Mouse (Mus musculus): ENCODE data around the gene Inka1. TPM values are rescaled to one million over a fixed set of nuclear protein-coding genes. Genes with fewer than 3 reads are reported as not detected.

Inka1 gene
- total and polyA plus RNA-seq, 2 experiments, result 1.3 to 1.7 TPM

DNA sequence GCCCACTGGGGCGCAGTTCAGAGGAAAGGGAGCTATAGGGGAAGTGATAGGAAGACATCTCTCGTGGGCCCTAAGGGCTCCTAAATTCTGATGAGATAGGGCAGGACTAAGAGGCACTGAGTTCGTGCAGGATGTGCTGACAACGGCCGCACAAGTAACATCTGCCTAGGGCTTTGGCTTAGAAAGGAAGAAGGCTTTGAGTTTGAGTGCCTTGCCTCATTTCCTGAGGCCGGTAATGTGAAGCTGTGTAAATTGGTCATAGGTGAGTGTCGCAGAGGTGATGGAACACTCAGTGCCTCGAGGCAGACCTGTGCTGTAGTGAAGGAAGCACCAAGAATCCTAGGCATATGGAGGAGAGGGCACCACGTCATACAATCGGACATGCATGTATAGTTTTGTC is 19.0 kb downstream of the Inka1 start:
- no peak for DNase-seq (ENCODE audit: extremely low read depth, low read depth, low spot score)
- H3K4me1 ChIP-seq (ENCODE audit: control insufficient read depth, insufficient read depth, low read length), result no peaks in the 10 kb centered on the region
- H3K79me2 ChIP-seq (ENCODE audit: control insufficient read depth, insufficient read depth, low read length), result no peaks in the 10 kb centered on the region
- no peak overlapping the region for H3K4me3 ChIP-seq (ENCODE audit: insufficient read depth, low read depth, low read length)
- H3K27ac ChIP-seq (replicated peaks; ENCODE audit: insufficient read depth, low read depth, low read length), result no peak overlapping the region
- no peak overlapping the region for H3K9ac ChIP-seq (ENCODE audit: low read depth, low read length)
- H3K27me3 ChIP-seq (ENCODE audit: control insufficient read depth, insufficient read depth, low read length), result no peaks in the 10 kb centered on the region
- H3K36me3 ChIP-seq (ENCODE audit: control insufficient read depth, insufficient read depth, low read length), result no peaks in the 10 kb centered on the region
- TF ChIP-seq CTCF (IDR thresholded peaks at IDR 0.05; ENCODE audit: low read depth, low read length), result no peak
- TF ChIP-seq POLR2A (IDR thresholded peaks at IDR 0.05; ENCODE audit: extremely low read depth, insufficient read depth, low read length), result no peak
- WGBS, result 86% methylated on average over 10 of the region's 10 CpGs

DNA sequence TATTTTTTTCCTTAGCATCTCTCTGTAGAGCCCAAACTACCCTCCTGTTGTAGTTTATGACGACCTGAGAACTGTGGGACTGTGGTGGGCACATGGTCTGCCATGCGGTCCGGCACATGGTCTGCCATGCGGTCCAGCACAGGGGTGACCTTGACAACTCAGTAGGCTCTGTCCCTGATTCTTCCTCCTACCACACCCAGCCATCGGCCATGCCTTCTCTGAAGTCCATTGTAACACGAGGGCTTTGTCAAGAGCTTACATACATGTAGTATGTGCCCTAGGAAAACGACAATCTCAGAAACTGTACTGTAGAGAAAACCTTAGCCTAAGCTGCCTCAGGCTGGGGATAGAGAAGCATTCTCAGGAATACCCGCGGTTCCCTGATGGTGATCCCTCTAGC is 21.0 kb downstream of the Inka1 start:
- no peak overlapping the region for H3K27ac ChIP-seq (replicated peaks; ENCODE audit: insufficient read depth, low read depth, low read length)

GRCm38 (mm10) chr9:107963700-107964099 is 22.0 kb downstream of the Inka1 start:
- Histone ChIP-seq H3K27me3 (ENCODE audit: control insufficient read depth, insufficient read depth, low read length) (no peaks in the 10 kb centered on the region), H3K9ac (ENCODE audit: low read depth, low read length) (no peak overlapping the region), H3K4me3 (ENCODE audit: insufficient read depth, low read depth, low read length) (no peak overlapping the region), H3K27ac (replicated peaks; ENCODE audit: insufficient read depth, low read depth, low read length) (no peak overlapping the region), H3K4me1 (ENCODE audit: control insufficient read depth, insufficient read depth, low read length) (no peaks in the 10 kb centered on the region), H3K36me3 (ENCODE audit: control insufficient read depth, insufficient read depth, low read length) (no peaks in the 10 kb centered on the region), H3K79me2 (ENCODE audit: control insufficient read depth, insufficient read depth, low read length) (no peaks in the 10 kb centered on the region)
- WGBS, result 14% methylated on average over 5 of the region's 5 CpGs
- TF ChIP-seq CTCF (IDR thresholded peaks at IDR 0.05; ENCODE audit: low read depth, low read length) (peak; percentile 98), POLR2A (IDR thresholded peaks at IDR 0.05; ENCODE audit: extremely low read depth, insufficient read depth, low read length) (no peak)
- DNase-seq (ENCODE audit: extremely low read depth, low read depth, low spot score), result peak; percentile 65

More for the DNA sequence above, 21.0 kb downstream of the Inka1 start:
- Histone ChIP-seq H3K79me2 (ENCODE audit: control insufficient read depth, insufficient read depth, low read length) (no peaks in the 10 kb centered on the region), H3K27me3 (ENCODE audit: control insufficient read depth, insufficient read depth, low read length) (no peaks in the 10 kb centered on the region), H3K4me3 (ENCODE audit: insufficient read depth, low read depth, low read length) (no peak overlapping the region), H3K4me1 (ENCODE audit: control insufficient read depth, insufficient read depth, low read length) (no peaks in the 10 kb centered on the region), H3K9ac (ENCODE audit: low read depth, low read length) (no peak overlapping the region), H3K36me3 (ENCODE audit: control insufficient read depth, insufficient read depth, low read length) (no peaks in the 10 kb centered on the region)
- WGBS, result 94% methylated on average over 9 of the region's 9 CpGs
- TF ChIP-seq CTCF (IDR thresholded peaks at IDR 0.05; ENCODE audit: low read depth, low read length) (no peak), POLR2A (IDR thresholded peaks at IDR 0.05; ENCODE audit: extremely low read depth, insufficient read depth, low read length) (no peak)
- no peak for DNase-seq (ENCODE audit: extremely low read depth, low read depth, low spot score)

DNA sequence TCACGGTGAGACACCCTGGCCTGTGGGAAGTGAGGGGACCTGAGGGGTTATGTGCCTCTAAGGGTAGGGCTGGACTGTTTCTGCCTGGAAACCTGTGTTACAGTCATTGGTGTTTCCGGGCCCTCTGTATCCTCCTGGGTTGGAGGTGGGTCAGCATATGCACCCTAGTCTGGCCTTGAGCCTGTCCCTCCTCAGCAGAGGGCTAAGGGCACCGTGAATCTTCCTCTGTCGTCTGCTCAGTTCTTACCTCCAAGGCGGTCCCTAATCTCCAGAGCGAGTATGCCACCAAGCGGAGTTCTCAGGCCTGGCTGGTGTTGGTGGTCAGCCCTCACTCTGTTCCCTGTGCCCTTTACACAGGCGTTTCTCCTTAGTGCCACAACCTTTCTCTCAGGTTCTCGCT is 22.8 kb downstream of the Inka1 start:
- no peaks in the 10 kb centered on the region for H3K36me3 ChIP-seq (ENCODE audit: control insufficient read depth, insufficient read depth, low read length)
- no peaks in the 10 kb centered on the region for H3K27me3 ChIP-seq (ENCODE audit: control insufficient read depth, insufficient read depth, low read length)
- 96% methylated on average over 9 of the region's 9 CpGs for WGBS

GRCm38 (mm10) chr9:107961881-107962280 is 23.8 kb downstream of the Inka1 start:
- Histone ChIP-seq H3K4me3 (ENCODE audit: insufficient read depth, low read depth, low read length) (no peak overlapping the region), H3K27ac (replicated peaks; ENCODE audit: insufficient read depth, low read depth, low read length) (no peak overlapping the region), H3K27me3 (ENCODE audit: control insufficient read depth, insufficient read depth, low read length) (no peaks in the 10 kb centered on the region), H3K79me2 (ENCODE audit: control insufficient read depth, insufficient read depth, low read length) (no peaks in the 10 kb centered on the region), H3K36me3 (ENCODE audit: control insufficient read depth, insufficient read depth, low read length) (no peaks in the 10 kb centered on the region), H3K4me1 (ENCODE audit: control insufficient read depth, insufficient read depth, low read length) (no peaks in the 10 kb centered on the region), H3K9ac (ENCODE audit: low read depth, low read length) (no peak overlapping the region)
- no peak for DNase-seq (ENCODE audit: extremely low read depth, low read depth, low spot score)
- TF ChIP-seq POLR2A (IDR thresholded peaks at IDR 0.05; ENCODE audit: extremely low read depth, insufficient read depth, low read length), result no peak
- peak; percentile 25; the same call in 1 of the 2 replicates for TF ChIP-seq CTCF (IDR thresholded peaks at IDR 0.05; ENCODE audit: low read depth, low read length)
- WGBS, result 83% methylated on average over 5 of the region's 5 CpGs

More for the DNA sequence above, 22.8 kb downstream of the Inka1 start:
- no peaks in the 10 kb centered on the region for H3K4me1 ChIP-seq (ENCODE audit: control insufficient read depth, insufficient read depth, low read length)
- H3K4me3 ChIP-seq (ENCODE audit: insufficient read depth, low read depth, low read length), result no peak overlapping the region
- no peak for DNase-seq (ENCODE audit: extremely low read depth, low read depth, low spot score)
- TF ChIP-seq CTCF (IDR thresholded peaks at IDR 0.05; ENCODE audit: low read depth, low read length), result no peak
- no peak for TF ChIP-seq POLR2A (IDR thresholded peaks at IDR 0.05; ENCODE audit: extremely low read depth, insufficient read depth, low read length)
- no peak overlapping the region for H3K9ac ChIP-seq (ENCODE audit: low read depth, low read length)
- H3K79me2 ChIP-seq (ENCODE audit: control insufficient read depth, insufficient read depth, low read length), result no peaks in the 10 kb centered on the region
- no peak overlapping the region for H3K27ac ChIP-seq (replicated peaks; ENCODE audit: insufficient read depth, low read depth, low read length)

DNA sequence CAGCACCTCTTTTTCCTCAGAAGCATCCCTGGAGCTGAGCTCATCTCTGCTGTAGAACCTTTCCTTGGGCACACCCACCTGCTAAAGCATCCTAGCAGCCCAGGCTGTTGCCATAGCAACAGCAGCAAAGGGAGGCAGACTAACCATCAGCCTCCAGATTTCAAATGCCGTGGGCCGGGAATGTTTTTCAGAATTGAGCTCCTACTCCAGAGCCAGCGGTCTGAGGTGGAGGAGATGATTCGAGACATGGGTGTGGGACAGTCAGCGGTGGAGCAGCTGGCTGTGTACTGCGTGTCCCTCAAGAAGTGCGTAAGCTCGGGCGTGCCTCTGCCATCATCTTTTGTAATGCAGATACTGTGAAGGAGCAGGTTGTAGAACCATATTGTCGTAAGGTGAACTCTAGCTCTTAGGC is 24.3 kb downstream of the Inka1 start:
- no peak for DNase-seq (ENCODE audit: extremely low read depth, low read depth, low spot score)
- Histone ChIP-seq H3K4me1 (ENCODE audit: control insufficient read depth, insufficient read depth, low read length) (no peaks in the 10 kb centered on the region), H3K27me3 (ENCODE audit: control insufficient read depth, insufficient read depth, low read length) (no peaks in the 10 kb centered on the region), H3K79me2 (ENCODE audit: control insufficient read depth, insufficient read depth, low read length) (no peaks in the 10 kb centered on the region), H3K27ac (replicated peaks; ENCODE audit: insufficient read depth, low read depth, low read length) (no peak overlapping the region), H3K4me3 (ENCODE audit: insufficient read depth, low read depth, low read length) (no peak overlapping the region), H3K36me3 (ENCODE audit: control insufficient read depth, insufficient read depth, low read length) (no peaks in the 10 kb centered on the region), H3K9ac (ENCODE audit: low read depth, low read length) (no peak overlapping the region)
- 94% methylated on average over 10 of the region's 10 CpGs for WGBS
- no peak for TF ChIP-seq CTCF (IDR thresholded peaks at IDR 0.05; ENCODE audit: low read depth, low read length)
- no peak for TF ChIP-seq POLR2A (IDR thresholded peaks at IDR 0.05; ENCODE audit: extremely low read depth, insufficient read depth, low read length)

Data from liver, adult 2 months (tissue).